Mouse (Mus musculus): Measurements from ENCODE around the gene Rnf150. TPM values are rescaled to one million over a fixed set of nuclear protein-coding genes. Genes with fewer than 3 reads are reported as not detected.

The Rnf150 gene
- total and polyA plus RNA-seq, 3 experiments, result 0.13 to 0.50 (median 0.39) TPM

DNA sequence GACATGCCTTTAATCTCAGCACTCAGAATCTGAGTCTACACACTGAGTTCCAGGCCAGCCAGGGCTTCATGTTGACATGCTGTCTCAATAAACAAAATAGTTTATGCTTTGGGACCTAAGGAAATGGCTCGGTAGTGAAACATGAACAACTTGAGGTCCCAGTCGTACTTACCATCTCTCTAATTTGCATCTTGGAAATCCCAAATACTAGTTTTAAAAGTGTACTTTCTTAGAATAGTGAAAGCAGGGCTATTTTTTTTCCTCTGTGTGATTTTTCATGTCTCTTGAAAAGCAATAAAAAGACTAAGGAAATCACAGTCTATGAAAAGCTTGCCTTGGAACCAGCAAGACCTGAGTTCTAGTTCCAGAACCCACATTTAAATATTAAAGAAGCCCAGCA is 135.6 kb downstream of the Rnf150 start:
- DNase-seq (ENCODE audit: extremely low read depth), result no peak
- Histone ChIP-seq H3K36me3 (replicated peaks in 1 of 2; ENCODE audit: control insufficient read depth in 1 of 2, insufficient read depth in 1 of 2, low read length in 1 of 2) (no peaks in the 10 kb centered on the region), H3K4me1 (ENCODE audit: control insufficient read depth in 1 of 2, insufficient read depth in 2 of 2) (peaks cover 34 to 70% of the 10 kb centered on the region in 2 experiments), H3K27ac (ENCODE audit: insufficient read depth, low read depth) (no peak overlapping the region), H3K27me3 (replicated peaks) (no peaks in the 10 kb centered on the region), H3K4me3 (replicated peaks in 1 of 3; ENCODE audit: low read depth in 2 of 3, low read length in 2 of 3, poor library complexity in 1 of 3) (no peak overlapping the region), H3K4me2 (ENCODE audit: insufficient read depth, low read depth, poor library complexity, severe bottlenecking) (peak overlapping the region; percentile 55), H3K79me2 (replicated peaks; ENCODE audit: control insufficient read depth, extremely low read depth, insufficient read depth, poor library complexity, severe bottlenecking) (no peaks in the 10 kb centered on the region), H3K9me3 (replicated peaks; ENCODE audit: low read length) (no peaks in the 10 kb centered on the region), H3K9ac (ENCODE audit: insufficient read depth, low read depth) (no peak overlapping the region)
- dilution Hi-C loops (cut with MboI; ENCODE audit: extremely low pct_ligation_motif_present, extremely low pct_unique_long_range_greater_than_20kb, low sequenced_read_pairs), result no loop called here
- TF ChIP-seq TCF12 (IDR thresholded peaks at IDR 0.05; ENCODE audit: low read depth, low read length), result peak; percentile 52; the same call in 1 of the 2 replicates
- peak; percentile 72 for TF ChIP-seq BHLHE40 (IDR thresholded peaks at IDR 0.05; ENCODE audit: low read depth, low read length)
- TF ChIP-seq JUND (conservative IDR thresholded peaks at IDR 0.05; ENCODE audit: low read depth, low read length), result 0 out of 2 replicates have a peak, but pooled peaks have one; percentile 13
- no peak for TF ChIP-seq NRF1 (IDR thresholded peaks at IDR 0.05; ENCODE audit: low read depth, low read length)
- no peak for TF ChIP-seq GABPA (IDR thresholded peaks at IDR 0.05; ENCODE audit: insufficient replicate concordance, low read depth, low read length)
- TF ChIP-seq MYC (IDR thresholded peaks at IDR 0.05; ENCODE audit: low read depth, low read length), result 0 out of 2 replicates have a peak, but pooled peaks have one; percentile 24
- TF ChIP-seq ELF1 (IDR thresholded peaks at IDR 0.05; ENCODE audit: low read depth, low read length), result peak; percentile 28; the same call in 1 of the 2 replicates
- TF ChIP-seq RCOR1 (conservative IDR thresholded peaks at IDR 0.05; ENCODE audit: low read depth, low read length), result peak; percentile 38; the same call in 1 of the 2 replicates
- peak; percentile 81 for TF ChIP-seq EP300 (IDR thresholded peaks at IDR 0.05; ENCODE audit: low read length)
- TF ChIP-seq IRF4 (IDR thresholded peaks at IDR 0.05; ENCODE audit: low read depth, low read length), result peak; percentile 77
- peak; percentile 87 for TF ChIP-seq ZNF384 (IDR thresholded peaks at IDR 0.05; ENCODE audit: low read depth, low read length)
- TF ChIP-seq MEF2A (IDR thresholded peaks at IDR 0.05; ENCODE audit: borderline replicate concordance, low read depth, low read length), result peak; percentile 83
- TF ChIP-seq ZMIZ1 (IDR thresholded peaks at IDR 0.05; ENCODE audit: low read depth, low read length), result no peak
- TF ChIP-seq ETS1 (conservative IDR thresholded peaks at IDR 0.05; ENCODE audit: low read depth, low read length), result peak; percentile 38; the same call in 1 of the 2 replicates
- in situ Hi-C loops (cut with MboI; ENCODE audit: low pct_ligation_motif_present, low pct_unique_long_range_greater_than_20kb, low sequenced_read_pairs), result no loop called here

GRCm38 (mm10) chr8:83003187-83003586 is 140.0 kb downstream of the Rnf150 start:
- Histone ChIP-seq H3K9me3 (replicated peaks; ENCODE audit: low read length) (no peaks in the 10 kb centered on the region), H3K79me2 (replicated peaks; ENCODE audit: control insufficient read depth, extremely low read depth, insufficient read depth, poor library complexity, severe bottlenecking) (no peaks in the 10 kb centered on the region), H3K9ac (ENCODE audit: insufficient read depth, low read depth) (no peak overlapping the region), H3K4me1 (ENCODE audit: control insufficient read depth in 1 of 2, insufficient read depth in 2 of 2) (peaks cover 16 to 32% of the 10 kb centered on the region in 2 experiments), H3K27me3 (replicated peaks) (no peaks in the 10 kb centered on the region), H3K27ac (ENCODE audit: insufficient read depth, low read depth) (no peak overlapping the region), H3K36me3 (replicated peaks in 1 of 2; ENCODE audit: control insufficient read depth in 1 of 2, insufficient read depth in 1 of 2, low read length in 1 of 2) (no peaks in the 10 kb centered on the region), H3K4me2 (ENCODE audit: insufficient read depth, low read depth, poor library complexity, severe bottlenecking) (no peak overlapping the region), H3K4me3 (replicated peaks in 1 of 3; ENCODE audit: low read depth in 2 of 3, low read length in 2 of 3, poor library complexity in 1 of 3) (no peak overlapping the region)
- in situ Hi-C loops (cut with MboI; ENCODE audit: low pct_ligation_motif_present, low pct_unique_long_range_greater_than_20kb, low sequenced_read_pairs), result no loop called here
- DNase-seq (ENCODE audit: extremely low read depth), result no peak
- dilution Hi-C loops (cut with MboI; ENCODE audit: extremely low pct_ligation_motif_present, extremely low pct_unique_long_range_greater_than_20kb, low sequenced_read_pairs), result no loop called here
- no peak for TF ChIP-seq USF1 (IDR thresholded peaks at IDR 0.05; ENCODE audit: low read depth, low read length)
- TF ChIP-seq MAZ (IDR thresholded peaks at IDR 0.05; ENCODE audit: low read depth, low read length), result no peak
- TF ChIP-seq POLR2A (IDR thresholded peaks at IDR 0.05; ENCODE audit: low read depth, low read length), result no peak
- TF ChIP-seq E2F4 (IDR thresholded peaks at IDR 0.05; ENCODE audit: insufficient replicate concordance, low read depth, low read length), result no peak
- TF ChIP-seq SIN3A (IDR thresholded peaks at IDR 0.05; ENCODE audit: low read length), result no peak
- no peak for TF ChIP-seq BHLHE40 (IDR thresholded peaks at IDR 0.05; ENCODE audit: low read depth, low read length)
- no peak for TF ChIP-seq KAT2A (IDR thresholded peaks at IDR 0.05; ENCODE audit: insufficient replicate concordance, low read length)
- no peak for TF ChIP-seq ZC3H11A (IDR thresholded peaks at IDR 0.05; ENCODE audit: low read depth, low read length)
- TF ChIP-seq ELF1 (IDR thresholded peaks at IDR 0.05; ENCODE audit: low read depth, low read length), result no peak
- TF ChIP-seq MAFK (IDR thresholded peaks at IDR 0.05; ENCODE audit: insufficient replicate concordance, low read length), result no peak
- TF ChIP-seq ZNF384 (IDR thresholded peaks at IDR 0.05; ENCODE audit: low read depth, low read length), result no peak
- no peak for TF ChIP-seq PAX5 (IDR thresholded peaks at IDR 0.05; ENCODE audit: low read length)
- no peak for TF ChIP-seq GABPA (IDR thresholded peaks at IDR 0.05; ENCODE audit: insufficient replicate concordance, low read depth, low read length)
- no peak for TF ChIP-seq IRF4 (IDR thresholded peaks at IDR 0.05; ENCODE audit: low read depth, low read length)
- TF ChIP-seq NELFE (IDR thresholded peaks at IDR 0.05; ENCODE audit: low read depth, low read length), result no peak
- TF ChIP-seq MEF2A (IDR thresholded peaks at IDR 0.05; ENCODE audit: borderline replicate concordance, low read depth, low read length), result no peak
- no peak for TF ChIP-seq MAX (IDR thresholded peaks at IDR 0.05; ENCODE audit: low read length)
- TF ChIP-seq ZMIZ1 (IDR thresholded peaks at IDR 0.05; ENCODE audit: low read depth, low read length), result no peak
- no peak for TF ChIP-seq EP300 (IDR thresholded peaks at IDR 0.05; ENCODE audit: low read length)
- no peak for TF ChIP-seq MXI1 (IDR thresholded peaks at IDR 0.05; ENCODE audit: low read depth, low read length)

All from CH12.LX (cell line).